Mouse (Mus musculus): ENCODE data around the gene Fbxo3. TPM values are rescaled to one million over a fixed set of nuclear protein-coding genes. Genes with fewer than 3 reads are reported as not detected.
A peak's percentile ranks its signal among the peaks of the same experiment; 100 is the strongest.

The Fbxo3 gene
- total RNA-seq, 2 experiments from 2014 or later = 47.4 to 47.5 TPM

DNA sequence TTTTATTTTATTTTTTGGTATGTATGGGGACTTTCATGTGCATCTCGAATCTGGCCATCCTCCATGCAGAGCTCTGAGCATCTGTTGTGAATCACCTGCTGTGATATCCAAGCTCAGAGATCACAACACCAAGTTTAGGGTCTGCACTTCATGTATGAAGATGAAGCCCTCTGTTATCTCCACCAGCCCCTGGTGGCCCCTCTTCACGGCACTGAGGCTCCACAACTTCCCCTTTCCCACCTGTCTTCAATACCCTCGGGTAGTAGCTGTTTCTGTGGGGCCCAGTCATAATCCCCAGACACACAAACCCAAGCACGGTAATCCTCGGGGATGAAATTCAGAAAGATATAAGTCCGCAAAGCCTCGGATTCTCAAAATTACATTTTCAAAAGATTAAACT, 4.4 kb upstream of the Fbxo3 start:
- no peak for TF ChIP-seq CTCF (conservative IDR thresholded peaks at IDR 0.05)
- no peak for DNase-seq (ENCODE audit: low spot score in 2 of 2)
- Histone ChIP-seq H3K27ac (no peak overlapping the region), H3K4me3 (no peak overlapping the region)

GRCm38 (mm10) chr2:104024656-104025055, 2.9 kb upstream of the Fbxo3 start:
- Histone ChIP-seq H3K4me3 (no peak overlapping the region), H3K27ac (no peak overlapping the region)
- TF ChIP-seq CTCF (conservative IDR thresholded peaks at IDR 0.05) = no peak
- no peak for DNase-seq (ENCODE audit: low spot score in 2 of 2)

GRCm38 (mm10) chr2:104028139-104028723, 710 bp downstream of the Fbxo3 start, which contains the start of gene 4931422A03Rik:
TSS of gene 4931422A03Rik (minus strand) at chr2:104028361.
- H3K27ac ChIP-seq = peak within 1 kb of the TSS; percentile 96
- TF ChIP-seq CTCF (conservative IDR thresholded peaks at IDR 0.05) = no peak
- no peak for DNase-seq (ENCODE audit: low spot score in 2 of 2)
- peak within 1 kb of the TSS; percentile 97 for H3K4me3 ChIP-seq

DNA sequence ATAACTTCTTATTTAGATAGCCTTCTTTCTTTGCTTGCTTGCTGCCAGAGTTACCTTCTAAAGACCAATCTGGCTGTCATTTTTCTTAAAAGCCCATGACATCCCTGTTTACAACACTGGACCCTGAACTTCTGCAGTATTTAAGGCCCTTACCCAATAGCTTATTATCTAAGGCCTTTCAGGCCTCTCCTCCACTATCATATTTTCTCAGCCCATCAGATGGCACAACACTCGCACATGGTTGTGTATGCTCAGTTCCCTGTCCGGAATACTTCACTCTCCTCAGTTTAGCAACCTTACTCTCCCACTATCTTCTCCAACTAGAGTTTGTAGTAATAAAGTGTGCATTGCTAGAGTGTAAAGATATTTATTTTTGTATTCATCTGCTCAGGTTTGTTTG, 1.6 kb downstream of the Fbxo3 start:
- TF ChIP-seq CTCF (conservative IDR thresholded peaks at IDR 0.05) = no peak

GRCm38 (mm10) chr2:104030381-104030780, 2.9 kb downstream of the Fbxo3 start:
- H3K4me3 ChIP-seq = no peak overlapping the region
- TF ChIP-seq CTCF (conservative IDR thresholded peaks at IDR 0.05) = no peak
- no peak overlapping the region for H3K27ac ChIP-seq
- no peak for DNase-seq (ENCODE audit: low spot score in 2 of 2)

More for the DNA sequence above, 1.6 kb downstream of the Fbxo3 start:
- peak overlapping the region; percentile 97 for H3K4me3 ChIP-seq
- DNase-seq (ENCODE audit: low spot score in 2 of 2) = no peak
- H3K27ac ChIP-seq = no peak overlapping the region

DNA sequence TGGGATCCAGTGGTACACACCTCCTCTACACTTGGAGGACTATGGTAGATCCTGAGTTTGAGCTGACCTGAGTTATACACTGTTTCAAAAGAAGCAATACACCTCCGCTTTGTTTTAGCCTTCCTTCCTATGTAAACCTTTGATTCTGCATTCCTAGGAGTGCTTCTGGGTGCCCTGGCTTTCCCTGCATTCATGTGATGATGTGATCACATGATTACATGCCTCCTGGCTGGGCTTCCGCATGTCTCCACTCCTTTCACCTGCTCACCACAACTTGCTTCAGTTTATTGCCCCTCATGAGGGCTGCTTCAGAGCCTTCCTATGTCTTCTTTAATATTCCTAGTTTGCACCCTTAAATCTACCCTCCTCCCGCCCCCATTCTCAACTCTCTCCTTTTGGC, 4.5 kb downstream of the Fbxo3 start:
- Histone ChIP-seq H3K4me3 (no peak overlapping the region), H3K27ac (no peak overlapping the region)
- TF ChIP-seq CTCF (conservative IDR thresholded peaks at IDR 0.05) = no peak
- no peak for DNase-seq (ENCODE audit: low spot score in 2 of 2)

DNA sequence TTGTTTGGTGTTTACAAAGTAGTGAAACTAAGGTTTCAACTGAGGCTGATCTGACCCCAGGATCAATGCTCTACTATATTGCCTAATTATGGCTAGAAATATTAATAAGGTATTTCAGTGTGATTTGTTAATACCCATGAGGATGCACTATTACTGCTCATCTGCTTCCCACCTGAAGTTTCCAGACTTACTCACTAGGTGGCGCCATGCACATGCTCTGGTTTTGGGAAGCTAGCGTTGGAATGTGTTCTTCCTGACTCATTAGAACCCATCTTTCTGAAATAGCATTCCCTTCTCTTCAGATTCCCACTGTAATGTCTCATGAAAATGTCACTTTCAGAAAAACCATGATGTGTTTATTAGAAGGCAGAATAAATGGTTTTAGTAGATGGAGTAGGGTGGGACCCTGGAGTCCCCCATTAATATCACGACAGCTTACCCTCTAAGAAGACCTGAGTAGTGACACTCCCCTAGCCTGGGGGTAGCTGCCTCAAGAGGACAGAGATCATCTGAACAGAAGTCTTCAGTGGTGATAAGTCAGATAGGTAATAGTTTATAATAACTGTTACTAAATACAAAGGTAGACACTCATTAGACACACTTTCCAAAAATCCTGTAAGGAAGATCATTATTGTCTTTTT, 7.4 kb downstream of the Fbxo3 start:
- Histone ChIP-seq H3K27ac (no peak overlapping the region), H3K4me3 (no peak overlapping the region)
- peak; percentile 65 to 81 for DNase-seq (ENCODE audit: low spot score in 2 of 2)
- peak; percentile 96 for TF ChIP-seq CTCF (conservative IDR thresholded peaks at IDR 0.05)

GRCm38 (mm10) chr2:104035595-104035994, 8.1 kb downstream of the Fbxo3 start:
- DNase-seq (ENCODE audit: low spot score in 2 of 2) = no peak
- Histone ChIP-seq H3K27ac (no peak overlapping the region), H3K4me3 (no peak overlapping the region)
- TF ChIP-seq CTCF (conservative IDR thresholded peaks at IDR 0.05) = no peak

- Histone ChIP-seq H3K27ac (no peak overlapping the region), H3K4me3 (no peak overlapping the region)
- TF ChIP-seq CTCF (conservative IDR thresholded peaks at IDR 0.05) = no peak
- no peak for DNase-seq (ENCODE audit: low spot score in 2 of 2)
Observed at GRCm38 (mm10) chr2:104036316-104036715, 8.8 kb downstream of the Fbxo3 start.

DNA sequence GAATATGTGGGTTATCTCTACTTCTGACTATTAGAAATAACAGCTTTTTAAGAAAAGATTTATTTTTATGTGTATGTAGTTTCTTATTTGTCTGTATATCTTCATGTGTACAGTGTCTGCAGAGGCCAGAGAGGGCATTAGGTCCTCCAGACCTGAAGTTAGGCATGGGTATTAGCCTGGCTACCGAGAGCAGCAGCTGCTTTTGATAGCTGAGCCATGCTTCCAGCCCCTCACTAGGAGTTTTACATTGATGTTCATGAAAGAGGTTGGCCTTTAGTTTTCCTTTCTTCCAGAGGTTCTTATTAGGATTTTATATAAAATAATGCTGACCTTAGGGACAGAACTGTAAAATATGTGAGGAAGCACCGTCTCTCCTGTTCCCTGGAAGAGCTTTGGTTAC, 10.7 kb downstream of the Fbxo3 start:
- TF ChIP-seq CTCF (conservative IDR thresholded peaks at IDR 0.05) = no peak
- H3K27ac ChIP-seq = no peak overlapping the region

GRCm38 (mm10) chr2:104041632-104042031, 14.1 kb downstream of the Fbxo3 start:
- no peak for DNase-seq (ENCODE audit: low spot score in 2 of 2)
- H3K4me3 ChIP-seq = no peak overlapping the region
- H3K27ac ChIP-seq = no peak overlapping the region
- TF ChIP-seq CTCF (conservative IDR thresholded peaks at IDR 0.05) = no peak

More for the DNA sequence above, 10.7 kb downstream of the Fbxo3 start:
- DNase-seq (ENCODE audit: low spot score in 2 of 2) = no peak
- no peak overlapping the region for H3K4me3 ChIP-seq

- TF ChIP-seq CTCF (conservative IDR thresholded peaks at IDR 0.05) = no peak
- H3K27ac ChIP-seq = no peak overlapping the region
- no peak for DNase-seq (ENCODE audit: low spot score in 2 of 2)
- no peak overlapping the region for H3K4me3 ChIP-seq
Observed at GRCm38 (mm10) chr2:104042766-104043165, 15.2 kb downstream of the Fbxo3 start.

GRCm38 (mm10) chr2:104043624-104044478, 16.3 kb downstream of the Fbxo3 start:
- TF ChIP-seq CTCF (conservative IDR thresholded peaks at IDR 0.05) = no peak
- no peak for DNase-seq (ENCODE audit: low spot score in 2 of 2)
- Histone ChIP-seq H3K27ac (no peak overlapping the region), H3K4me3 (no peak overlapping the region)
